Mouse (Mus musculus): Measurements from ENCODE around the gene Rab37.

The Rab37 gene

GRCm38 (mm10) chr11:115128483-115128882, 37.3 kb downstream of the Rab37 start:
- Histone ChIP-seq H3K4me1 (replicated peaks; ENCODE audit: low read depth, low read length) (no peaks in the 10 kb centered on the region), H3K27me3 (ENCODE audit: insufficient read depth, low read length) (peaks cover 43% of the 10 kb centered on the region), H3K36me3 (ENCODE audit: insufficient read depth, low read length) (no peaks in the 10 kb centered on the region), H3K9me3 (ENCODE audit: low read length) (no peaks in the 10 kb centered on the region), H3K4me3 (replicated peaks; ENCODE audit: low read length) (no peak overlapping the region)
- TF ChIP-seq NANOG (IDR thresholded peaks at IDR 0.05; ENCODE audit: borderline replicate concordance, low read length) = no peak
- no peak for TF ChIP-seq CTCF (conservative IDR thresholded peaks at IDR 0.05; ENCODE audit: low read length)
- no peak for TF ChIP-seq POU5F1 (IDR thresholded peaks at IDR 0.05; ENCODE audit: borderline replicate concordance, low read length)

DNA sequence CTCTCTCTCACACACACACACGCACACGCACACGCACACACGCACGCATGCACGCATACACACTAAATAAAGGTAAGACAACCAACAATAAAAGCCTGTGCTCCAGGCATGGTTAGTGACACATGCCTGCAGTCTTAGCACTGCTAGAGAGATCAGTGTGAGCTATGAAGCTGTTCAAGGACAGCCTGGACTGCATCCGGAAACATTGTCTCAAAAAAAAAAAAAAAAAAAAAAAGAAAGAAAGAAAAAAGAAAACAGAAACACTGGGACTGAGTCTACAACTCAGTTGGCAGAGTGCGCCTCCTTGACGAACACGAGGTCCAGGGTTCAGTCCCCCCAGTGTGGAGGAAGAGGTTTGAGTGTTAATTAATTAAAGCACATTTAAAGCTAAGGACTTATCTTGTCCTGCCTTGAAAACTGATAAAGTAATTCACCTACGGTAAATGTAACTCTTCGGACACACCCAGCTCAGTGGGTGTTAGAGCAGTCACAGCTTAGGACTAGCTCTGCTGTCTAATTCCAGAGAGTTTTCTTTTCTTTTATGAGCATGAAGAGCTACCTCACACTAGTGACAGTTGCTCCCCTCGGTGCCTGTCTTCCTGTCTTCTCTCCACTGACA, 38.4 kb downstream of the Rab37 start:
- no peak for TF ChIP-seq CTCF (conservative IDR thresholded peaks at IDR 0.05; ENCODE audit: low read length)
- no peak for TF ChIP-seq POU5F1 (IDR thresholded peaks at IDR 0.05; ENCODE audit: borderline replicate concordance, low read length)
- no peak for TF ChIP-seq NANOG (IDR thresholded peaks at IDR 0.05; ENCODE audit: borderline replicate concordance, low read length)

GRCm38 (mm10) chr11:115131768-115132381, 40.6 kb downstream of the Rab37 start:
- H3K4me1 ChIP-seq (replicated peaks; ENCODE audit: low read depth, low read length) = no peaks in the 10 kb centered on the region
- peaks cover 40% of the 10 kb centered on the region for H3K27me3 ChIP-seq (ENCODE audit: insufficient read depth, low read length)
- H3K9me3 ChIP-seq (ENCODE audit: low read length) = no peaks in the 10 kb centered on the region
- H3K4me3 ChIP-seq (replicated peaks; ENCODE audit: low read length) = no peak overlapping the region
- H3K36me3 ChIP-seq (ENCODE audit: insufficient read depth, low read length) = no peaks in the 10 kb centered on the region
- no peak for TF ChIP-seq POU5F1 (IDR thresholded peaks at IDR 0.05; ENCODE audit: borderline replicate concordance, low read length)
- no peak for TF ChIP-seq CTCF (conservative IDR thresholded peaks at IDR 0.05; ENCODE audit: low read length)
- no peak for TF ChIP-seq NANOG (IDR thresholded peaks at IDR 0.05; ENCODE audit: borderline replicate concordance, low read length)

More for the DNA sequence above, 38.4 kb downstream of the Rab37 start:
- Histone ChIP-seq H3K4me3 (replicated peaks; ENCODE audit: low read length) (no peak overlapping the region), H3K9me3 (ENCODE audit: low read length) (no peaks in the 10 kb centered on the region), H3K27me3 (ENCODE audit: insufficient read depth, low read length) (peaks cover 44% of the 10 kb centered on the region), H3K36me3 (ENCODE audit: insufficient read depth, low read length) (no peaks in the 10 kb centered on the region), H3K4me1 (replicated peaks; ENCODE audit: low read depth, low read length) (no peaks in the 10 kb centered on the region)

GRCm38 (mm10) chr11:115133800-115134199, 42.6 kb downstream of the Rab37 start, which contains the start of gene Cd300lf:
TSS of gene Cd300lf (minus strand) at chr11:115133992.
- Histone ChIP-seq H3K36me3 (ENCODE audit: insufficient read depth, low read length) (no peaks in the 10 kb centered on the region), H3K9me3 (ENCODE audit: low read length) (no peaks in the 10 kb centered on the region), H3K27me3 (ENCODE audit: insufficient read depth, low read length) (peaks cover 26% of the 10 kb centered on the region), H3K4me1 (replicated peaks; ENCODE audit: low read depth, low read length) (no peaks in the 10 kb centered on the region), H3K4me3 (replicated peaks; ENCODE audit: low read length) (no peak within 1 kb of the TSS)
- TF ChIP-seq NANOG (IDR thresholded peaks at IDR 0.05; ENCODE audit: borderline replicate concordance, low read length) (no peak), POU5F1 (IDR thresholded peaks at IDR 0.05; ENCODE audit: borderline replicate concordance, low read length) (no peak), CTCF (conservative IDR thresholded peaks at IDR 0.05; ENCODE audit: low read length) (no peak)

DNA sequence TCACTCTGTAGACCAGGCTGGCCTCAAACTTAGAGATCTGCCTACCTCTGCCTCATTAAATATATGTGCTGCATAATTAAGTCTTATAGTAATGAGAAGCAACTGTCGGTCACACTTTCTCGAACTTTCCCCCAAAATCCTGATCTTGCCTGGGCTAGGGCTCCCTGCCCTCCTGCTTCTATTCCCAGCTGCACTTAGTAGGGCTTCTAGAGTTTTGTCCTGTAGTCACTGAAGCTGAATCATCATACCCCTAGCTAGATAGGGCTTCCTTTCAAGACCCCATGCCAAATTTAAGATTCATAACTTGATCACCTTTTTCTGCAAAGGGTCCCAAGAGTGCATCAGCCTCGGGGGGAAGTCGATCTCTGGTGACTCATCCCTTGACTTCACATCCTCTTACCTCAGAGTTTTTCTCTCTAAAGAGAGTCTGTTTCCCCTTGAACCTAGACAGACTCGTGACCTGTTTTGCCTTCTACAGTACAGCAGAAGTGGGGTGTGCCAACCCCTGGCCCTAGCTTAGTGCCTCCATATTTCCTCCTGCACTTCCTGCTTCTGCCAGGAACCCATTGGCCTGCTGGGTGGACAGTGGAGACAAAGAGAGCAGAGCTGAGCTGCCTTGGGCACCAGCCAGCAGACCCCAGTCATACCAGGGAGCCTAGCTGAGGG, 47.5 kb downstream of the Rab37 start:
- no peak for TF ChIP-seq NANOG (IDR thresholded peaks at IDR 0.05; ENCODE audit: borderline replicate concordance, low read length)
- no peak for TF ChIP-seq CTCF (conservative IDR thresholded peaks at IDR 0.05; ENCODE audit: low read length)
- TF ChIP-seq POU5F1 (IDR thresholded peaks at IDR 0.05; ENCODE audit: borderline replicate concordance, low read length) = no peak

DNA sequence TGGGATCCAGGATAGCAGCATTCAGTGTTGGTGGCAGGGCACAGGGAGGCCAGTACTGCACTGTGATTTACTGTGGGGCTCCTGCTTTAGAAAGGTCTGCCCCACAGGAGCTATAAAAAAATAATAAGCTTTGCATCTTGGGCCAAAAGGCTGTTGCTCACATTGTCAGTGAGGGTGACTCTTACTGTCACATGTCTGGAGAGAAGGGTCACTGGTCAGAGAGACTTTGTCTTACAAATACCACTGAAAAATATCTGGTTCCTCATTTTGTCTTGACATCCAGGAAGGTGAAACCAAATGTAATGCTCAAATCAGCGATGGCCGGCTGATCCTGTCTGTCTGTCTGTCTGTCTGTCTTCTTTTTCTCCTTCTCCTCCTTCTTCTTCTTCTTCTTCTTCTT, 50.7 kb downstream of the Rab37 start:
- TF ChIP-seq POU5F1 (IDR thresholded peaks at IDR 0.05; ENCODE audit: borderline replicate concordance, low read length) (no peak), NANOG (IDR thresholded peaks at IDR 0.05; ENCODE audit: borderline replicate concordance, low read length) (no peak), CTCF (conservative IDR thresholded peaks at IDR 0.05; ENCODE audit: low read length) (no peak)
- Histone ChIP-seq H3K9me3 (ENCODE audit: low read length) (no peaks in the 10 kb centered on the region), H3K4me1 (replicated peaks; ENCODE audit: low read depth, low read length) (peaks cover 20% of the 10 kb centered on the region), H3K36me3 (ENCODE audit: insufficient read depth, low read length) (no peaks in the 10 kb centered on the region), H3K4me3 (replicated peaks; ENCODE audit: low read length) (no peak overlapping the region), H3K27me3 (ENCODE audit: insufficient read depth, low read length) (peaks cover 11% of the 10 kb centered on the region)

More for the DNA sequence above, 47.5 kb downstream of the Rab37 start:
- Histone ChIP-seq H3K36me3 (ENCODE audit: insufficient read depth, low read length) (no peaks in the 10 kb centered on the region), H3K4me1 (replicated peaks; ENCODE audit: low read depth, low read length) (0 out of 2 replicates have a peak, but pooled peaks cover 4% of the 10 kb centered on the region), H3K27me3 (ENCODE audit: insufficient read depth, low read length) (peaks cover 21% of the 10 kb centered on the region), H3K9me3 (ENCODE audit: low read length) (no peaks in the 10 kb centered on the region), H3K4me3 (replicated peaks; ENCODE audit: low read length) (no peak overlapping the region)

GRCm38 (mm10) chr11:115147813-115148212, 56.6 kb downstream of the Rab37 start:
- Histone ChIP-seq H3K4me1 (replicated peaks; ENCODE audit: low read depth, low read length) (peaks cover 33% of the 10 kb centered on the region), H3K9me3 (ENCODE audit: low read length) (no peaks in the 10 kb centered on the region), H3K27me3 (ENCODE audit: insufficient read depth, low read length) (peaks cover 15% of the 10 kb centered on the region), H3K36me3 (ENCODE audit: insufficient read depth, low read length) (no peaks in the 10 kb centered on the region), H3K4me3 (replicated peaks; ENCODE audit: low read length) (no peak overlapping the region)
- TF ChIP-seq POU5F1 (IDR thresholded peaks at IDR 0.05; ENCODE audit: borderline replicate concordance, low read length) = no peak
- TF ChIP-seq CTCF (conservative IDR thresholded peaks at IDR 0.05; ENCODE audit: low read length) = no peak

DNA sequence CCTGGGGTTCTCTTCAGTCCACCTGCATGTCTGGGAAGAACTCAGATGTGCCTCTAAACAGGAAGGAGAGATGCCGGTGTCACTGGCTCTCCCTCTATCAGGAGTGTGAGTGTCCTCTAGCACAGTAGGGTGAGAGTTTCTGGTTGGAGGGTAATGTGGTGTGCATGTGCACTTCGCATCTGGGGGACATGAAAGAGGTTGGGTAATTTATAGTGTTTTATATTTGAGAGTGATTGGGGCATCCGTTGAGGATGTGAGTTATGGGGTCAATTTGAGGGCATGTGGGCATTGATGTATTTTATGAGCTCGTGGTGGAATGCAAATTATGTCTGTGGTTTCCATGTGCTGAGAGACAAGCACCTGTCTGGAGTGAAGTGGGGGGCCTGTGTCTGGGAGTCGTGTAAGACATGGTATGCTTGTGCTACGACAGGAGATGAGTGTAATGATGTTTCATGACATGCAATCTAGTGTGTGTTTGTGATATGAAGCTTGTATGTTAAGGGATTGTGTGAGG, 59.6 kb downstream of the Rab37 start:
- TF ChIP-seq CTCF (conservative IDR thresholded peaks at IDR 0.05; ENCODE audit: low read length) (no peak), NANOG (IDR thresholded peaks at IDR 0.05; ENCODE audit: borderline replicate concordance, low read length) (no peak), POU5F1 (IDR thresholded peaks at IDR 0.05; ENCODE audit: borderline replicate concordance, low read length) (no peak)
- peaks cover 42% of the 10 kb centered on the region for H3K27me3 ChIP-seq (ENCODE audit: insufficient read depth, low read length)
- H3K36me3 ChIP-seq (ENCODE audit: insufficient read depth, low read length) = no peaks in the 10 kb centered on the region
- no peak overlapping the region for H3K4me3 ChIP-seq (replicated peaks; ENCODE audit: low read length)
- H3K9me3 ChIP-seq (ENCODE audit: low read length) = no peaks in the 10 kb centered on the region
- peaks cover 45% of the 10 kb centered on the region for H3K4me1 ChIP-seq (replicated peaks; ENCODE audit: low read depth, low read length)

Data from E14TG2a.4 (cell line).